Mouse (Mus musculus) neural tube, embryonic 15.5 days (tissue): ENCODE measurements around the gene Vps25. TPM values are rescaled to one million over a fixed set of nuclear protein-coding genes. Genes with fewer than 3 reads are reported as not detected.

Experiments
- ATAC-seq: fragments of 200-750 bp; cut with Nextera tagmentation; 2 replicates; pipeline ENCODE4 v1.8.0; 2017; ENCODE audit warnings: mild to moderate bottlenecking, moderate TSS enrichment, moderate library complexity; ENCODE audit not compliant: low FRiP score
- H3K27ac ChIP-seq: fragments of 300-500 bp; sonication (generic); replicated peaks from 2 replicates; pipeline ENCODE4 v1.5.1; 2015; ENCODE audit warnings: mild to moderate bottlenecking, inconsistent platforms
- H3K27me3 ChIP-seq: fragments of 300-500 bp; sonication (generic); replicated peaks from 2 replicates; pipeline ENCODE4 v1.6.1; 2015; ENCODE audit warnings: inconsistent platforms
- H3K36me3 ChIP-seq: fragments of 300-500 bp; sonication (generic); 2 replicates; pipeline ENCODE4 v1.6.1; 2015; ENCODE audit warnings: inconsistent platforms
- H3K4me1 ChIP-seq: fragments of 300-500 bp; sonication (generic); 2 replicates; pipeline ENCODE4 v1.6.1; 2015; ENCODE audit warnings: inconsistent platforms
- H3K4me2 ChIP-seq: fragments of 300-500 bp; sonication (generic); 2 replicates; pipeline ENCODE4 v1.6.1; 2015; ENCODE audit warnings: inconsistent platforms, mild to moderate bottlenecking, moderate library complexity
- H3K4me3 ChIP-seq: fragments of 300-500 bp; sonication (generic); replicated peaks from 2 replicates; pipeline ENCODE4 v1.5.1; 2015; ENCODE audit warnings: mild to moderate bottlenecking, inconsistent platforms
- H3K9ac ChIP-seq: fragments of 300-500 bp; sonication (generic); replicated peaks from 2 replicates; pipeline ENCODE4 v1.6.1; 2015; ENCODE audit warnings: mild to moderate bottlenecking, inconsistent platforms
- H3K9me3 ChIP-seq: fragments of 300-500 bp; sonication (generic); replicated peaks from 2 replicates; pipeline ENCODE4 v1.6.1; 2016; ENCODE audit warnings: inconsistent platforms
- WGBS: fragments of 180-500 bp; shearing (Covaris S2); methylation state at CpG from one replicate; pipeline ENCODE4 v1.1.7; 2015; ENCODE audit warnings: mixed read lengths; 5-methylcytosine and 5-hydroxymethylcytosine counted together
- polyA plus RNA-seq: library from polyadenylated mRNA; unstranded; fragments of >200 nt; fragmentation: Nextera tagmentation; extraction: Ambion mirVana; gene quantifications from 2 replicates; pipeline ENCODE4 v1.2.1, GENCODE M21; 2015

Gene Vps25
- polyA plus RNA-seq = 123 and 128 TPM in 2 replicates

- Histone ChIP-seq H3K9ac (peak within 1 kb of the TSS; percentile 98), H3K27me3 (peaks cover 5% of the 10 kb centered on the region; the same call in 1 of the 2 replicates)
- WGBS = 0% methylated on average over 38 of the region's 40 CpGs
Measured at GRCm38 (mm10) chr11:101253613-101254389, at the start of gene Vps25. Gene Vps25, plus strand, starts transcription at chr11:101253707.

DNA sequence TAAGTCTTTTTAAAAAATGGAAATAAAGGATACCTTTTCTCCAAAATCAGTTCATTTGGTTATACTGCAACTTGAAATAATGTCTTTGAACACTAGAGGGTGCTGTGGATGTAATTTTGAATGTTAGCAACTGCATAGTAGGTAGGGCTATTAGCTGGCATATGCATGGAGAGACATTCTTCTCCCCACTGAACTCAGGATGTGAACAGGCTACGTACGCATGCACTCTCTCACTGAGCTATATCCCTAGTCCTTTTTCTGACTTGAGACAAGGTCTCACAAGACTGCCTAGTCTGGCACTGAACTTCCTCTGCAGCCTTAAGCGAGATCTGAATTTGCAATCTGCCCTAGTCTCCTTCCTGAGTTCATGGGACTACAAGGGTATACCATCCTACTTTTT is 41.5 kb upstream of the Vps25 start:
- Histone ChIP-seq H3K9ac (no peak overlapping the region), H3K4me1 (no peaks in the 10 kb centered on the region), H3K9me3 (no peaks in the 10 kb centered on the region), H3K4me2 (no peak overlapping the region), H3K27ac (no peak overlapping the region), H3K36me3 (peaks cover 72% of the 10 kb centered on the region), H3K4me3 (no peak overlapping the region), H3K27me3 (no peaks in the 10 kb centered on the region)
- no peak; the same call in 1 of the 2 replicates for ATAC-seq
- whole genome bisulfite sequencing = 36% methylated on average over 3 of the region's 3 CpGs

More at GRCm38 (mm10) chr11:101253613-101254389, at the start of gene Vps25:
- H3K4me3 ChIP-seq = peak within 1 kb of the TSS; percentile 94
- H3K9me3 ChIP-seq = no peaks in the 10 kb centered on the region
- peak within 1 kb of the TSS; percentile 93 for H3K27ac ChIP-seq
- peaks cover 19% of the 10 kb centered on the region for H3K4me1 ChIP-seq
- peaks cover 16% of the 10 kb centered on the region for H3K36me3 ChIP-seq
- peak; percentile 85 for ATAC-seq
- H3K4me2 ChIP-seq = peak within 1 kb of the TSS; percentile 96

DNA sequence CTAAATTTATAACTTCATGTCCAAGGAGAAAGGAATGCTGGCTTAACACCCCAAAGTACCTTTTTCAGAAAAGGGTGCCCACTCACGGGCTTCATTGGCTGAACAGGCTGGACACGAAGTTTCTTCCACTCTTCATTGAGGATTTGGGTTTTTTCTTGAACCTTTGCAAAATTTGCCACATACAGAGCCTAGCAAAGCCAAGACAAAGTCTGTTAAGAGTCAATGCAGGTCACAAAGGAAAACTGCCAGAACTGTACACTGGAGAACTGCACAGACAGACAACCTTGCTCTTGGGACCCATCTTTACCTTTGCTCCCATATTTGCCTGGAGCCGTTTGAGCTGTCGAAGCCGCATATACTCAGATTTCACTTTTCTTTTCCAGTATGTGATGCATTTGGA is 36.6 kb upstream of the Vps25 start:
- H3K36me3 ChIP-seq = peaks cover 45% of the 10 kb centered on the region
- no peak overlapping the region for H3K9ac ChIP-seq
- H3K27me3 ChIP-seq = no peaks in the 10 kb centered on the region
- no peak overlapping the region for H3K4me2 ChIP-seq
- WGBS = 95% methylated on average over 5 of the region's 5 CpGs
- H3K4me1 ChIP-seq = no peaks in the 10 kb centered on the region
- no peak overlapping the region for H3K4me3 ChIP-seq
- H3K9me3 ChIP-seq = no peaks in the 10 kb centered on the region
- H3K27ac ChIP-seq = no peak overlapping the region
- no peak for ATAC-seq

- no peak overlapping the region for H3K4me3 ChIP-seq
- 84% methylated on average over 10 of the region's 10 CpGs for WGBS
- no peak for ATAC-seq
- H3K36me3 ChIP-seq = peaks cover 35% of the 10 kb centered on the region
- no peaks in the 10 kb centered on the region for H3K9me3 ChIP-seq
- no peak overlapping the region for H3K27ac ChIP-seq
- H3K9ac ChIP-seq = no peak overlapping the region
- no peaks in the 10 kb centered on the region for H3K4me1 ChIP-seq
- no peak overlapping the region for H3K4me2 ChIP-seq
- no peaks in the 10 kb centered on the region for H3K27me3 ChIP-seq
Measured at GRCm38 (mm10) chr11:101218436-101219055, 35.0 kb upstream of the Vps25 start.

- no peak for ATAC-seq
- Histone ChIP-seq H3K9ac (no peak overlapping the region), H3K4me3 (no peak overlapping the region), H3K9me3 (no peaks in the 10 kb centered on the region), H3K27me3 (no peaks in the 10 kb centered on the region), H3K27ac (no peak overlapping the region), H3K36me3 (peaks cover 14% of the 10 kb centered on the region), H3K4me1 (peaks cover 9% of the 10 kb centered on the region; the same call in 1 of the 2 replicates), H3K4me2 (no peak overlapping the region)
- WGBS = 63% methylated on average over 2 of the region's 2 CpGs
Measured at GRCm38 (mm10) chr11:101220853-101221252, 32.7 kb upstream of the Vps25 start.

- H3K27ac ChIP-seq = no peak overlapping the region
- H3K36me3 ChIP-seq = peaks cover 9% of the 10 kb centered on the region; the same call in 1 of the 2 replicates
- H3K9ac ChIP-seq = no peak overlapping the region
- WGBS = 85% methylated on average over 8 of the region's 8 CpGs
- H3K4me1 ChIP-seq = peaks cover 11% of the 10 kb centered on the region; the same call in 1 of the 2 replicates
- no peak overlapping the region for H3K4me3 ChIP-seq
- no peak for ATAC-seq
- H3K27me3 ChIP-seq = no peaks in the 10 kb centered on the region
- no peak overlapping the region for H3K4me2 ChIP-seq
- H3K9me3 ChIP-seq = no peaks in the 10 kb centered on the region
Measured at GRCm38 (mm10) chr11:101221306-101221986, 32.1 kb upstream of the Vps25 start.

- no peak overlapping the region for H3K4me2 ChIP-seq
- H3K9ac ChIP-seq = no peak overlapping the region
- H3K36me3 ChIP-seq = no peaks in the 10 kb centered on the region
- H3K27ac ChIP-seq = no peak overlapping the region
- H3K4me3 ChIP-seq = no peak overlapping the region
- 95% methylated on average over 3 of the region's 3 CpGs for WGBS
- peaks cover 12% of the 10 kb centered on the region; the same call in 1 of the 2 replicates for H3K4me1 ChIP-seq
- H3K27me3 ChIP-seq = no peaks in the 10 kb centered on the region; the same call in 1 of the 2 replicates
- no peaks in the 10 kb centered on the region for H3K9me3 ChIP-seq
- ATAC-seq = no peak
Measured at GRCm38 (mm10) chr11:101224337-101224736, 29.2 kb upstream of the Vps25 start.

DNA sequence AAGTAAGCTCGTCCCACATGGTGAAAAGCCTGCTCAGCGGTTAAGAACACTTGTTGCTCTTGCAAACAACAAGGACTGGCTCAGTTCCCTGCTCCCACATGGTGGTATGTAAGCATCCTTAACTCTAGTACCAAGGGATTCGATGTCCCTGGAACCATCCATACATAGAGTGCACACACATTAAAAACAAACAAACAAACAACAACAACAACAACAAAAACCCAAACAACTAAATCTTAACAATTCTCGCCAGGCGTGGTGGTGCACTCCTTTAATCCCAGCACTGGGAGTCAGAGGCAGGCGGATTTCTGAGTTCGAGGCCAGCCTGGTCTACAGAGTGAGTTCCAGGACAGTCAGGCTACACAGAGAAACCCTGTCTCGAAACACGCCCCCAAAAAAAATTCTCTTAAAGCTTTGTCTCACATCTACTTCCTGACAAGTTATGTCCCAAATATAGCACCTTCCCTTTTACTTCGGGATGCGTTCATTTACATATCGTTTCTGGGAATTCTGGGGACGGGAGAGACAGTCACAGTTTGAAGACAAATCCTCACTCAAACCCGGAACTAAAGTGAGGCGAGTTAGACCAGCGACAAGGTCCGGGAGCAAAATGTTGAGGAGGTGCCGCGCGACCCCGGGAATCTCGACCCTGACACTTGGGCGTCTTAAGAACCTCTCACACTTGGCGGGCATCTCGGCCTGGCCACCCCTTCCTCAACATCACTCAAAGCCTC is 28.0 kb upstream of the Vps25 start:
- H3K9ac ChIP-seq = peak overlapping the region; percentile 81
- peak overlapping the region; percentile 95 for H3K4me3 ChIP-seq
- H3K27ac ChIP-seq = peak overlapping the region; percentile 78
- ATAC-seq = no peak
- H3K9me3 ChIP-seq = no peaks in the 10 kb centered on the region
- peak overlapping the region; percentile 91 for H3K4me2 ChIP-seq
- H3K36me3 ChIP-seq = no peaks in the 10 kb centered on the region
- H3K4me1 ChIP-seq = peaks cover 23% of the 10 kb centered on the region
- no peaks in the 10 kb centered on the region; the same call in 1 of the 2 replicates for H3K27me3 ChIP-seq
- WGBS = 22% methylated on average over 25 of the region's 25 CpGs

GRCm38 (mm10) chr11:101226065-101226701 is 27.3 kb upstream of the Vps25 start, which contains the start of gene Ezh1:
Gene Ezh1, minus strand, starts transcription at chr11:101226463.
- H3K9ac ChIP-seq = peak within 1 kb of the TSS; percentile 81
- no peaks in the 10 kb centered on the region; the same call in 1 of the 2 replicates for H3K27me3 ChIP-seq
- peaks cover 30% of the 10 kb centered on the region for H3K4me1 ChIP-seq
- H3K4me3 ChIP-seq = peak within 1 kb of the TSS; percentile 95
- ATAC-seq = peak; percentile 95
- H3K9me3 ChIP-seq = no peaks in the 10 kb centered on the region
- WGBS = under 1% methylated on average over 56 of the region's 56 CpGs
- H3K27ac ChIP-seq = peak within 1 kb of the TSS; percentile 78
- no peaks in the 10 kb centered on the region for H3K36me3 ChIP-seq
- H3K4me2 ChIP-seq = peak within 1 kb of the TSS; percentile 91

DNA sequence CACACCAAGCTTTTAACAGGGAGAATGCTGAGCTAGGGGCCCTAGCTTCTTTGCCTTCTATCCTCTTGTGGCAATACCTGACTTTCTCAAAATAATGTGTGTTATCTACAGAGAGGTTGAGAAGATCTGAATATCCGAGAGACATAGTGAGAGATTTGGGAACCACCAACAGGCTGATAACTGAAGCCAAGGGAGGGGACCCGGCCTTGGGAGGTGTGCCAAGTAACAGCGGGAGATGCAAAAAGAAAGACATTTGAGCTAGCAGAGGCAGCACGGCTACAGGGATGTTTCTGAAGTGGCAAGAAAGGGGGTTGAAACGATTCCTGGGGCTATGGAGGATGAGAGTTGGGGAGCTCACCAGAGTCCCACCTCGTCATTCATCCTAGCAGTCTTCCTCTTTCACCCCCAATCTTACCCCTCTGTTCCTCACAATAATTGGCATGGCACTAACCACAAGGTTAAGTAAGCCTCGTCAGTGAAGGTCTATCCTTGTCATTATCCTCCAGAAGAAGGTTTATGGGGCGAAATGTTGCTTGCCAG is 24.1 kb upstream of the Vps25 start:
- WGBS = 33% methylated on average over 8 of the region's 8 CpGs
- Histone ChIP-seq H3K9me3 (no peaks in the 10 kb centered on the region), H3K27ac (peak overlapping the region; percentile 76), H3K4me3 (no peak overlapping the region), H3K4me1 (peaks cover 38% of the 10 kb centered on the region), H3K27me3 (no peaks in the 10 kb centered on the region; the same call in 1 of the 2 replicates), H3K9ac (no peak overlapping the region), H3K4me2 (no peak overlapping the region), H3K36me3 (no peaks in the 10 kb centered on the region)
- no peak for ATAC-seq
